Mouse (Mus musculus) embryonic facial prominence, embryonic 15.5 days (tissue): ENCODE data around the gene Mansc1. TPM values are rescaled to one million over a fixed set of nuclear protein-coding genes. Genes with fewer than 3 reads are reported as not detected.
A peak's percentile ranks its signal among the peaks of the same experiment; 100 is the strongest.

Experiments used
- ATAC-seq: fragments of 200-750 bp; cut with Nextera tagmentation; 2 replicates; pipeline ENCODE4 v1.8.0; 2017; ENCODE audit warnings: low read depth, moderate TSS enrichment; ENCODE audit not compliant: insufficient number of reproducible peaks, low FRiP score, low TSS enrichment
- H3K27ac ChIP-seq: fragments of 300-500 bp; sonication (generic); replicated peaks from 2 replicates; pipeline ENCODE4 v1.5.1; 2015; ENCODE audit warnings: mild to moderate bottlenecking, inconsistent platforms
- H3K27me3 ChIP-seq: fragments of 300-500 bp; sonication (generic); 2 replicates; pipeline ENCODE4 v1.6.1; 2015; ENCODE audit warnings: inconsistent platforms
- H3K36me3 ChIP-seq: fragments of 300-500 bp; sonication (generic); 2 replicates; pipeline ENCODE4 v1.6.1; 2015; ENCODE audit warnings: mild to moderate bottlenecking, inconsistent platforms
- H3K4me1 ChIP-seq: fragments of 300-500 bp; sonication (generic); 2 replicates; pipeline ENCODE4 v1.6.1; 2015; ENCODE audit warnings: inconsistent platforms
- H3K4me2 ChIP-seq: fragments of 300-500 bp; sonication (generic); replicated peaks from 2 replicates; pipeline ENCODE4 v1.6.1; 2015; ENCODE audit warnings: mild to moderate bottlenecking, inconsistent platforms
- H3K4me3 ChIP-seq: fragments of 300-500 bp; sonication (generic); replicated peaks from 2 replicates; pipeline ENCODE4 v1.5.1; 2015; ENCODE audit warnings: mild to moderate bottlenecking, inconsistent platforms
- H3K9ac ChIP-seq: fragments of 300-500 bp; sonication (generic); 2 replicates; pipeline ENCODE4 v1.6.1; 2015; ENCODE audit warnings: inconsistent platforms
- H3K9me3 ChIP-seq: fragments of 300-500 bp; sonication (generic); replicated peaks from 2 replicates; pipeline ENCODE4 v1.6.1; 2016; ENCODE audit warnings: inconsistent platforms
- WGBS: fragments of 180-500 bp; shearing (Covaris S2); methylation state at CpG from one replicate; pipeline ENCODE4 v1.1.7; 2015; 5-methylcytosine and 5-hydroxymethylcytosine counted together
- polyA plus RNA-seq: library from polyadenylated mRNA; unstranded; fragments of >200 nt; fragmentation: Nextera tagmentation; extraction: Ambion mirVana; gene quantifications from 2 replicates; pipeline ENCODE4 v1.2.1, GENCODE M21; 2015

The Mansc1 gene
- polyA plus RNA-seq, 1 experiment from 2014 or later, result 3.5 TPM

DNA sequence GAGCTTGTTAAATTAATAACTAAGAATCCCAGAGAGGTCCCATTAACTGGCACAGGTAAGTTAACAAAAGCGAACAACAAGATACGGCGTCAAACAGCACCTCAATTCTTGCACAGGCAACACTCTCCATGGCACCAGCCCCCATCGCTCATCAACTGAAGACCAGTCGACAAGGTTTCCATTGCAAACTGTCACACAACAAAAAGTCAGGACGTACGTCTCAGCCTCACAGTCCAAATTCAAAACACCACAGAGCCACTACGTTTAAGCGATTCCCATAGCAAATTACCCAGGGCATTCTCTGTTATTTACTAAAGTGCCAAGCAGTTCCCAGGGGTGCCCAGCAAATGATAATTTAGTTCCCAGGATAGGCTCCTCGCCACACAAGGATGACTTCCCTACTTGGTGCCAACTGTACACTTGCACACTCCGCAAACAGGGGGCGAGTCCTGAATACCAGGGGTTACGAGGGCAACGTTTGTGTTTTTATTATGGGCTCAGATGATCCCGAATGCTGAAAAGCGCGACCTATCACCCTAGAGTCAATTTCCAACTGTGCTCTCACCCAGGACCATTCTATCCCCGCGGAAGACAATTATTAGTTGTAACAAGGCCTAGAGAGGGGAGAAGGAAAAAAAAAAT is 66.6 kb downstream of the Mansc1 start:
- peak overlapping the region; percentile 89 for H3K4me3 ChIP-seq
- H3K4me1 ChIP-seq, result peaks cover 15% of the 10 kb centered on the region
- 1% methylated on average over 19 of the region's 19 CpGs for WGBS
- no peak for ATAC-seq
- H3K27me3 ChIP-seq, result no peaks in the 10 kb centered on the region
- H3K27ac ChIP-seq, result peak overlapping the region; percentile 98
- peak overlapping the region; percentile 99 for H3K9ac ChIP-seq
- H3K4me2 ChIP-seq, result peak overlapping the region; percentile 59
- no peaks in the 10 kb centered on the region for H3K36me3 ChIP-seq
- no peaks in the 10 kb centered on the region for H3K9me3 ChIP-seq

GRCm38 (mm10) chr6:134564539-134564938 is 67.7 kb downstream of the Mansc1 start:
- Histone ChIP-seq H3K27ac (no peak overlapping the region), H3K9ac (no peak overlapping the region)

GRCm38 (mm10) chr6:134559635-134560034 is 72.7 kb downstream of the Mansc1 start:
- Histone ChIP-seq H3K4me2 (no peak overlapping the region), H3K36me3 (no peaks in the 10 kb centered on the region), H3K4me3 (no peak overlapping the region), H3K4me1 (peaks cover 30% of the 10 kb centered on the region), H3K27me3 (no peaks in the 10 kb centered on the region), H3K27ac (no peak overlapping the region), H3K9ac (no peak overlapping the region), H3K9me3 (no peaks in the 10 kb centered on the region)
- WGBS, result 68% methylated on average over 3 of the region's 3 CpGs
- ATAC-seq, result no peak

More at GRCm38 (mm10) chr6:134564539-134564938, 67.7 kb downstream of the Mansc1 start:
- H3K4me1 ChIP-seq, result peaks cover 20% of the 10 kb centered on the region
- WGBS, result 52% methylated on average over 2 of the region's 2 CpGs
- H3K9me3 ChIP-seq, result no peaks in the 10 kb centered on the region
- H3K4me2 ChIP-seq, result peak overlapping the region; percentile 59
- no peak for ATAC-seq
- no peaks in the 10 kb centered on the region for H3K36me3 ChIP-seq
- peak overlapping the region; percentile 89 for H3K4me3 ChIP-seq
- no peaks in the 10 kb centered on the region for H3K27me3 ChIP-seq

Other genes with a start within 250 kb of the Mansc1 start
- gene Bcl2l14, start 236.2 kb downstream of the Mansc1 start, polyA plus RNA-seq, result 2.4 and 2.8 TPM in 2 replicates
- gene Lrp6, start 65.5 kb downstream of the Mansc1 start, polyA plus RNA-seq, result 31.1 and 32.6 TPM in 2 replicates
- gene Borcs5, start 7.0 kb upstream of the Mansc1 start, polyA plus RNA-seq, result 21.0 and 21.8 TPM in 2 replicates
- 19.6 and 20.3 TPM in 2 replicates for gene Dusp16, start 160.1 kb upstream of the Mansc1 start, polyA plus RNA-seq
- gene Crebl2, start 197.7 kb upstream of the Mansc1 start, polyA plus RNA-seq, result 3.4 TPM in 2 replicates